Mouse (Mus musculus) testis, adult 2 months (tissue): ENCODE measurements around the gene Mdga1.

Experiments used
- CTCF ChIP-seq: fragments of 200-500 bp; IDR thresholded peaks from 2 replicates; pipeline ENCODE4 v1.5.1; 2012; ENCODE audit warnings: low read depth, mild to moderate bottlenecking, inconsistent platforms, low read length, moderate library complexity; ENCODE audit not compliant: control insufficient read depth, insufficient read depth, insufficient replicate concordance
- POLR2A ChIP-seq: fragments of 200-500 bp; IDR thresholded peaks from 2 replicates; pipeline ENCODE4 v1.6.1; 2012; ENCODE audit warnings: low read depth, mild to moderate bottlenecking, inconsistent platforms, low read length, moderate library complexity; ENCODE audit not compliant: control insufficient read depth

- TF ChIP-seq CTCF (no peak), POLR2A (no peak)
These were observed 49.8 kb downstream of the Mdga1 start for GRCm38 (mm10) chr17:29920089-29920488.
